Comparison of ENCODE assay signal across 29 mouse cellular contexts in the genomic region with DNA sequence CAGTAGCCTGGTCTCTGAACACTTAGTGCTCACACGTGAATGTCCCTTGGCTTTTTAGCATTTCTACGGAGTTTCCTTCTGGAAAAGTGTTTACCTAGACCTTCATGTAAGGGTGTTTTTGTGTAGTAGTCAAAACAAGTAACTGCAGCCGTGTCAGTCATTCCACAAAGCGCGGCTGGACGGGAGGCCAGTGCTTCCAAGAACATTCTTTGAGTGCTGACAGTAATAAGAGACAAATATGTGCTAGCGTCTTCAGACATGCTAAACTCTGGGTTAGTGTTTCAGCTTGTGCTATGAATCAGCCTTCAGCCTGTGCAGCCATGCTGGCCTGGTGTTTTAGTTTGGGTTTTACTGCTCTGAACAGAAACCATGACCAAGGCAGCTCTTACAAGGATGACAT. TPM values are rescaled to one million over a fixed set of nuclear protein-coding genes. Genes with fewer than 3 reads are reported as not detected.
DNase-seq lines count a peak whose midpoint lies in the region; ATAC-seq and TF ChIP-seq lines count a peak whose summit lies in the region.
"Had no signal": no experiment of that assay in that cellular context is flagged by ENCODE, and none has a peak within 500 bp of the region (broad histone marks: within the 10 kb centered on the region; RNA-seq: fewer than 3 reads in every experiment).

No protein-coding gene starts in this region.

- WGBS in forebrain, embryonic 13.5 days: 79% methylated on average over 7 of the region's 7 CpGs
- WGBS in forebrain, embryonic 15.5 days: 66% methylated on average over 7 of the region's 7 CpGs
- WGBS in intestine, embryonic 14.5 days: 90% methylated on average over 7 of the region's 7 CpGs
- 89% methylated on average over 7 of the region's 7 CpGs for WGBS in intestine, postnatal 0 days

- H3K9ac ChIP-seq in forebrain, embryonic 13.5 days: no peak overlapping the region
- no peak overlapping the region for H3K9ac ChIP-seq in forebrain, embryonic 15.5 days (replicated peaks)
- H3K9ac ChIP-seq in intestine, embryonic 14.5 days (ENCODE audit: low read length): no peak overlapping the region
- no peak overlapping the region for H3K9ac ChIP-seq in intestine, postnatal 0 days (ENCODE audit: low read depth, low read length)
- H3K9ac ChIP-seq: forebrain, postnatal 0 days; heart, embryonic 15.5 days; intestine, embryonic 15.5 days; limb, embryonic 15.5 days; liver, embryonic 14.5 days; lung, embryonic 15.5 days; midbrain, embryonic 12.5 days; stomach, embryonic 15.5 days had no signal

- no peak overlapping the region for H3K4me3 ChIP-seq in forebrain, embryonic 13.5 days
- no peak overlapping the region for H3K4me3 ChIP-seq in forebrain, embryonic 15.5 days
- H3K4me3 ChIP-seq in intestine, embryonic 14.5 days (ENCODE audit: low read depth, low read length): no peak overlapping the region
- H3K4me3 ChIP-seq in intestine, postnatal 0 days (ENCODE audit: low read depth, low read length): no peak overlapping the region
- H3K4me3 ChIP-seq: heart, embryonic 15.5 days; intestine, embryonic 15.5 days; limb, embryonic 15.5 days; lung, embryonic 15.5 days; megakaryocyte, embryonic 14.5 days; midbrain, embryonic 12.5 days; myocyte; stomach, embryonic 15.5 days had no signal

- peak; percentile 41 for DNase-seq in intestine, embryonic 14.5 days (ENCODE audit: low spot score)
- DNase-seq in NIH3T3 (ENCODE audit: low read depth): peak; percentile 8
- peak; percentile 18 for DNase-seq in gastrocnemius, postnatal 14 days
- no peak for DNase-seq in frontal cortex, postnatal 36 days (ENCODE audit: low spot score in 2 of 2)
- DNase-seq: adrenal gland, postnatal 14 days; cerebellum, adult 11 months; cerebellum, adult 9-10 months; cerebellum, postnatal 36 days; embryo, embryonic 11 days; kidney, adult 8-10 months; kidney, postnatal 4 days; right cerebral cortex, postnatal 14 days had no signal

- H3K4me2 ChIP-seq in forebrain, embryonic 13.5 days: no peak overlapping the region
- H3K4me2 ChIP-seq in forebrain, embryonic 15.5 days (replicated peaks): no peak overlapping the region
- H3K4me2 ChIP-seq in intestine, embryonic 14.5 days (ENCODE audit: low read length): no peak overlapping the region
- H3K4me2 ChIP-seq in intestine, postnatal 0 days (replicated peaks; ENCODE audit: low read depth): no peak overlapping the region
- H3K4me2 ChIP-seq: heart, embryonic 15.5 days; intestine, embryonic 15.5 days; limb, embryonic 15.5 days; lung, embryonic 15.5 days; midbrain, embryonic 12.5 days; stomach, embryonic 15.5 days had no signal

- peaks cover 16% of the 10 kb centered on the region for H3K4me1 ChIP-seq in forebrain, embryonic 13.5 days
- H3K4me1 ChIP-seq in forebrain, embryonic 15.5 days: peaks cover 9% of the 10 kb centered on the region
- no peaks in the 10 kb centered on the region for H3K4me1 ChIP-seq in intestine, embryonic 14.5 days (replicated peaks; ENCODE audit: control insufficient read depth, insufficient read depth, low read length)
- H3K4me1 ChIP-seq in intestine, postnatal 0 days (replicated peaks; ENCODE audit: control insufficient read depth, insufficient read depth, low read length): no peaks in the 10 kb centered on the region; the same call in 1 of the 2 replicates
- H3K4me1 ChIP-seq: heart, embryonic 15.5 days; intestine, embryonic 15.5 days; lung, embryonic 15.5 days; megakaryocyte, embryonic 14.5 days; midbrain, embryonic 12.5 days; stomach, embryonic 15.5 days had no signal

- no peaks in the 10 kb centered on the region for H3K27me3 ChIP-seq in forebrain, embryonic 13.5 days
- H3K27me3 ChIP-seq in forebrain, embryonic 15.5 days: no peaks in the 10 kb centered on the region
- no peaks in the 10 kb centered on the region for H3K27me3 ChIP-seq in intestine, embryonic 14.5 days (replicated peaks; ENCODE audit: control insufficient read depth, insufficient read depth, low read length)
- no peaks in the 10 kb centered on the region for H3K27me3 ChIP-seq in intestine, postnatal 0 days (replicated peaks; ENCODE audit: control insufficient read depth, insufficient read depth, low read length)
- H3K27me3 ChIP-seq: heart, embryonic 15.5 days; intestine, embryonic 15.5 days; limb, embryonic 15.5 days; lung, embryonic 15.5 days; megakaryocyte, embryonic 14.5 days; midbrain, embryonic 12.5 days; stomach, embryonic 15.5 days had no signal

- ATAC-seq in forebrain, embryonic 13.5 days: no peak
- no peak for ATAC-seq in forebrain, embryonic 15.5 days (replicated peaks)
- no peak for ATAC-seq in intestine, embryonic 14.5 days (replicated peaks; ENCODE audit: low FRiP score, low TSS enrichment, low read depth)
- no peak for ATAC-seq in intestine, postnatal 0 days
- ATAC-seq: hindbrain, embryonic 16.5 days; intestine, embryonic 15.5 days had no signal

- no peak for TF ChIP-seq CTCF in intestine, postnatal 0 days (IDR thresholded peaks at IDR 0.05; ENCODE audit: low read depth)

- H3K27ac ChIP-seq in forebrain, embryonic 13.5 days: 0 out of 2 replicates have a peak overlapping the region, but pooled peaks have one; percentile 61
- H3K27ac ChIP-seq in forebrain, embryonic 15.5 days (replicated peaks): no peak overlapping the region
- H3K27ac ChIP-seq in intestine, embryonic 14.5 days (ENCODE audit: low read depth): no peak overlapping the region
- no peak overlapping the region for H3K27ac ChIP-seq in intestine, postnatal 0 days (ENCODE audit: low read depth, low read length)
- H3K27ac ChIP-seq: heart, embryonic 15.5 days; intestine, embryonic 15.5 days; kidney, postnatal 0 days; limb, embryonic 15.5 days; liver, embryonic 14.5 days; lung, embryonic 15.5 days; midbrain, embryonic 12.5 days; stomach, embryonic 15.5 days had no signal

- intact Hi-C loops in gastrocnemius, postnatal 14 days (cut with DNase I; ENCODE audit: low total_unique reads): no loop called here

- H3K36me3 ChIP-seq in forebrain, embryonic 13.5 days (ENCODE audit: poor library complexity, severe bottlenecking): peaks cover 62% of the 10 kb centered on the region
- H3K36me3 ChIP-seq in forebrain, embryonic 15.5 days: peaks cover 26% of the 10 kb centered on the region
- H3K36me3 ChIP-seq in intestine, embryonic 14.5 days (ENCODE audit: control insufficient read depth, insufficient read depth, low read length): peaks cover 66% of the 10 kb centered on the region
- H3K36me3 ChIP-seq in intestine, postnatal 0 days (ENCODE audit: control insufficient read depth, insufficient read depth): peaks cover 50% of the 10 kb centered on the region

- no peaks in the 10 kb centered on the region for H3K9me3 ChIP-seq in forebrain, embryonic 13.5 days (replicated peaks)
- H3K9me3 ChIP-seq in forebrain, embryonic 15.5 days: no peaks in the 10 kb centered on the region
- no peaks in the 10 kb centered on the region for H3K9me3 ChIP-seq in intestine, embryonic 14.5 days (ENCODE audit: control insufficient read depth, low read length)
- no peaks in the 10 kb centered on the region for H3K9me3 ChIP-seq in intestine, postnatal 0 days (ENCODE audit: control insufficient read depth)
- H3K9me3 ChIP-seq: heart, embryonic 15.5 days; intestine, embryonic 15.5 days; limb, embryonic 15.5 days; lung, embryonic 15.5 days; megakaryocyte, embryonic 14.5 days; midbrain, embryonic 12.5 days; stomach, embryonic 15.5 days had no signal

RNA-seq across cellular contexts. Expression of a gene that starts 20.1 kb away (rescaled TPM):
- polyA plus RNA-seq in forebrain, embryonic 13.5 days (2015; fragmentation: Nextera tagmentation; extraction: Ambion mirVana): 99.0 and 112 TPM in 2 replicates
- polyA plus RNA-seq in forebrain, embryonic 15.5 days (2015; fragmentation: Nextera tagmentation; extraction: Ambion mirVana): 82.5 and 88.5 TPM in 2 replicates
- 149 TPM in 2 replicates for polyA plus RNA-seq in intestine, embryonic 14.5 days (2014; fragmentation: Nextera tagmentation; extraction: Ambion mirVana)
- 89.1 and 97.3 TPM in 2 replicates for polyA plus RNA-seq in intestine, postnatal 0 days (2015; fragmentation: Nextera tagmentation; extraction: Ambion mirVana)
- 10 to 100 TPM; 50.4 to 56.3 TPM for total RNA-seq in gastrocnemius, postnatal 14 days (2021)

RNA-seq across cellular contexts. Expression of a gene that starts 24.1 kb away (rescaled TPM):
- polyA plus RNA-seq in forebrain, embryonic 13.5 days (2015; fragmentation: Nextera tagmentation; extraction: Ambion mirVana): 0.49 and 0.58 TPM in 2 replicates
- 0.72 and 1.7 TPM in 2 replicates for polyA plus RNA-seq in forebrain, embryonic 15.5 days (2015; fragmentation: Nextera tagmentation; extraction: Ambion mirVana)
- polyA plus RNA-seq in intestine, embryonic 14.5 days (2014; fragmentation: Nextera tagmentation; extraction: Ambion mirVana): 2.6 and 3.0 TPM in 2 replicates
- polyA plus RNA-seq in intestine, postnatal 0 days (2015; fragmentation: Nextera tagmentation; extraction: Ambion mirVana): 1.0 and 1.4 TPM in 2 replicates
- under 1 TPM in 1 of 2 experiments, not detected in 1; 0.18 TPM for total RNA-seq in gastrocnemius, postnatal 14 days (2021)
- total RNA-seq: heart, postnatal 25 days; MEL had no signal
- polyA plus RNA-seq: liver, embryonic 14.5 days had no signal

RNA-seq across cellular contexts. Expression of a gene that starts 28.5 kb away (rescaled TPM):
- 3.9 and 4.0 TPM in 2 replicates for polyA plus RNA-seq in forebrain, embryonic 13.5 days (2015; fragmentation: Nextera tagmentation; extraction: Ambion mirVana)
- 6.0 and 6.4 TPM in 2 replicates for polyA plus RNA-seq in forebrain, embryonic 15.5 days (2015; fragmentation: Nextera tagmentation; extraction: Ambion mirVana)
- polyA plus RNA-seq in intestine, embryonic 14.5 days (2014; fragmentation: Nextera tagmentation; extraction: Ambion mirVana): 11.2 and 11.3 TPM in 2 replicates
- polyA plus RNA-seq in intestine, postnatal 0 days (2015; fragmentation: Nextera tagmentation; extraction: Ambion mirVana): 3.2 and 3.6 TPM in 2 replicates
- 1 to 10 TPM; 3.5 to 3.9 TPM for total RNA-seq in gastrocnemius, postnatal 14 days (2021)

RNA-seq across cellular contexts. Expression of a gene that starts 30.3 kb away (rescaled TPM):
- 0.62 and 0.97 TPM in 2 replicates for polyA plus RNA-seq in forebrain, embryonic 13.5 days (2015; fragmentation: Nextera tagmentation; extraction: Ambion mirVana)
- 0.66 and 0.75 TPM in 2 replicates for polyA plus RNA-seq in forebrain, embryonic 15.5 days (2015; fragmentation: Nextera tagmentation; extraction: Ambion mirVana)
- 1.8 and 2.5 TPM in 2 replicates for polyA plus RNA-seq in intestine, embryonic 14.5 days (2014; fragmentation: Nextera tagmentation; extraction: Ambion mirVana)
- polyA plus RNA-seq in intestine, postnatal 0 days (2015; fragmentation: Nextera tagmentation; extraction: Ambion mirVana): 10.4 and 11.7 TPM in 2 replicates
- under 1 TPM; 0.27 to 0.53 TPM for total RNA-seq in gastrocnemius, postnatal 14 days (2021)

Comparison
In these comparisons a context has a peak if more than half of its experiments do, and no peak if none do; other contexts are left out.
1. DNase-seq: peak in intestine, embryonic 14.5 days (single experiment), NIH3T3 (single experiment) and gastrocnemius, postnatal 14 days (single experiment); none in frontal cortex, postnatal 36 days (0 of 2).